Mouse (Mus musculus): Measurements from ENCODE around the gene Itih4. TPM values are rescaled to one million over a fixed set of nuclear protein-coding genes. Genes with fewer than 3 reads are reported as not detected.

Itih4 gene
- polyA plus RNA-seq, 2 experiments from 2014 or later = not detected

- ATAC-seq = no peak
These were observed 6.5 kb upstream of the Itih4 start for GRCm38 (mm10) chr14:30879794-30880193.

DNA sequence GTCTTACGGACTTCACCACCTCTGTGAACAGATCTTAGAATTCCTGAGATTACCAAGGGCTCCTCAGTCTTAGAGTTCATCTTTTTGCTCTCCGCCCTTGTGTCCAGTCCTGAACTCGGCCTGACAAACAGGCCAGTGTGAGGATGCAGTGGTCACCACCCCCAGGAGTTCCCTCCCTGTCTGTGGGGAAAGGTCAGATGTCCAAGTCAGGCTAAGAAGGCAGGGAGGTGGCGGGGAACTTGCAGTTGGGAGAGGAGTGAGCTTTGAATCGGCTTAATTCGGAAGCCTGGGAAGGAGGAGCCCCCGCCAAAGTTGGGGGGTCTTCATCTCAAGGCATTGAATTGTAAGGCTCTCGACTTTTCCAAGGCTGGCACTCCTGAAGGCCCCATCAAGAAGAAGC, 6.0 kb upstream of the Itih4 start:
- ATAC-seq = no peak

DNA sequence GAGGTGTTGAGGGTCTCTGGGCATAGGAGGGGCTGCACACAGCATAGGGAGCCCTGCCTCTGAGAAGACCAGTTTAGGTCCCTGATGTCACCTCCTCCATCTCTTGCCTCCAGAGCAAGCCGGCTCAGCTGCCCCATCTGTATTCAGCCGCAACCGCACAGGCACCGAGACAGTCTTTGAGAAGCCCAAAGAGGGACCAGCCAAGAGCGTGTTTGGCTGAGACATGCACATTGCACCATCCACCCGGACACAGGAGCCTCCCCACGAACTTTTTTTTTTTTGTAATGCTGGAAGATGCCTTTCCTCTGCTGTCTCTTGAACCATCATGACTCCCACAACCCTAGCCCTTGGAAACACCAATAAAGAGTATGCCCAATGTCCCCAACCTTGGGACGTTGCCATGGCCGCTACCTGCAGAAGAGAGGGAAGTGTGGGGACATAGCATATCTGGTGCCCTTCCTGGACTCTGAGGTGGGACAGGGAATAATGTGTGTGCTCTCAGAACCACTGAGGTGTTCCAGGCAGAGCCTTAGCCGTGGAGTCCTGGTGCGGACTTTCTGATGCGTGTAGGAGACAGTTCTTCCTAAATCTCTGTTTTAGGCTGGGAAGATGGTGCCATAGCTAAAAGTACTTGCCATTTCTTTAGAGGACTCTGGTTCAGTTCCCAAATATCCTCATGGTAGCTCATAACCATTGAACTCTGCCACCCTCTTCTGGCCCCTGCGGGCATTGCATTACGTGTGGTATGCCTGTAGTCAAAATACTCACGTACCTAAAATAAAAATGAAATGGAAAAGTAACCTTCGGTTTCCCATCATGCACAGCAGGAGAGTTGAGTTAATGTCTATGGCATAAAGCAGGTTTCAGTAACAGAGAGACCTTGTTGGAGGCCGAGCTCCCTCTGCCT, 5.2 kb upstream of the Itih4 start:
- no peak for ATAC-seq

- no peak for ATAC-seq
These were observed 4.6 kb upstream of the Itih4 start for GRCm38 (mm10) chr14:30881718-30882108.

DNA sequence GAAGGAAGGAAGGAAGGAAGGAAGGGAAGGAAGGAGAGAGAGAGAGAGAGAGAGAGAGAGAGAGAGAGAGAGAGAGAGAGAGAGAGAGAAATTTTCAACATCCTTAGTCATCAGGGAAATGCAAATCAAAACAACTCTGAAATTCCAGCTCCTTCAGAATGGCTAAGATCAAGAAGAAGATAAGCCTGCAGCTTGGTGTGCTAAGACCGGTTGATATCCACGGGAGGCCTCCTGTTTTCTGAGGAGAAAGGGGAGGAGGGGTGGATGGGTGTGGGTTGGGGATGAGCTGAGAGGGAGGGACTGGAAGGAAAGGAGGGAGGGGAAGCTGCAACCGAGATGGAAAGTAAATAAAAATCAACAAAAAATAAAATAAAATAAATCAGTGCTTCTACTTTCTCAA, 978 bp upstream of the Itih4 start:
- ATAC-seq = no peak

GRCm38 (mm10) chr14:30888271-30888732, 2.0 kb downstream of the Itih4 start:
- no peak for ATAC-seq

GRCm38 (mm10) chr14:30899972-30900371, 13.7 kb downstream of the Itih4 start:
- ATAC-seq = no peak

DNA sequence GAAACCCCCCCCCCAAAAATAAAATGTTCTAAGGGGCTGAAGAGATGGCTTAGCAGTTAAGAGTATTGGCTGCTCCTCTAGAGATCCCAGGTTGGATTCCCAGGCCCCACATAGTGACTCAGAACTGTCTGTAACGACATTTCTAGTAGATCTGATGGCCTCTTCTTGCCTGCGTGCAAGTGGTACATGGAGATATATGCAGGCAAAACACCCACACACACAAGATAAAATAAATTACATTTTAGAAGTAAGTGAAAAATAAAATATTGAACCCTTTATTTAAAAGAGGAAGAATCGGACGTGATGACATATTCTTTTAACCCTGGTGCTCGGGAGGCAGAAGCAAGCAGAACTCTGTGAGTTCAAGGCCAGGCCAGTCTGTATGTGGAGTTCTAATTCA, 16.4 kb downstream of the Itih4 start:
- ATAC-seq = no peak

GRCm38 (mm10) chr14:30903036-30903435, 16.8 kb downstream of the Itih4 start:
- ATAC-seq = no peak

DNA sequence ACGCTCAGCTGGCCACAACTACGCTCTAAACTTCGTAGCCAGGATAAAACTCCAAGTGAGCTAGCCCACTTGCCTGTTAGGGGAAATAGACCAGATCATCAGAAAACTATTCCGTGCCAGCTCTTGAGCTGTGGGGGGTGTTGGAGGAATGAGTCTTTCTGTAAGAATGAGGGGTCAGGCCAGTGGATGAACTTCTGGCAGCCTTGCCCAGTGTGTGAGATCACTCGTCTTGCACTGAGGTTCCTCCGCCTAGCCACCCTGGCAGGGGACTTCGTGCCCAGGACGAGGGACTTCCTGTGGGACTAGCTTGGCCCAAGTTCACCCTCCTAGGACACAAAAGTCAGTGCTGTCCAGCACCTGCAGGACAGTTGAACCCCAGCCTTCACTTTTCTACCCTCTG, 18.0 kb downstream of the Itih4 start:
- ATAC-seq = no peak

DNA sequence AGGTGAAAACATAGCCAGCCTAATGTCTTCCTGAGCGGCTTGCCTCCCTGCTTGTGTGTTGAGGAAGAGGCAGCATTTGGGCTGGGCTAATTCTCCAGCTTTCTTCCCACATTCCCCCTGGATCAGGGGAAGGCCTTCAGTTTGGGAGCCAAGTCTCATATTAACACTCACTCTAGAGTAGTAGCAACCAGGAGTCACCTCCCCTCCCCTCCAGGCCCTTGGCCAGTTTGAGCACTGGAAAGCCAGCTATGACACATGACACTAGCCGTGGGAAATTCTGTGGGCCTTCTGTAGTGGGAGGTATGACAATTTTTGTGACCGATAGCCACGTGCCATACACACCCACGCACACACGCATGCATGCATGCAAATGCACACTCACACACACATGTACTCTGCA, 19.7 kb downstream of the Itih4 start:
- no peak for ATAC-seq

DNA sequence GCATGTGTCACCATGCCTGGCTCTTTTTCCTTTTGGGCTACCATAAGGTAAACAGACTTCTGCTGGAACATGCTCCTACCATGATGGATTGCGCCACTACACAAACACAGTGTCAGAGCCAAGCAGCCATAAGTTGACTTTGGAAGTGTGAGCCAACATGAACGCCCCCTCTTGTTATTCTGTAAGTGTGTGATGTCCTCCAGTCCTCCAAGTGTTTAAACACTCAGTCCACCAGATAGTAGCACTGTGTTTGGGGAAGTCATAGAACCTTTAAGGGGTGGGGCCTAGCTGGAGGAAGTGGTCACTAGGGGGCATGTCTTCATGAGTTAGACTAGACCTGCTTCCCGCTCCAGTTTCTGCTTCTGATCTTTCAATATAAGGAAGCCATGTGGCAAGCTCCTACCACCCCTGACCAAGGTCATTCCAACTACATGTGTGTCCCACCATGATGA, 21.6 kb downstream of the Itih4 start:
- ATAC-seq = no peak

GRCm38 (mm10) chr14:30911141-30911540, 24.9 kb downstream of the Itih4 start:
- ATAC-seq = no peak

DNA sequence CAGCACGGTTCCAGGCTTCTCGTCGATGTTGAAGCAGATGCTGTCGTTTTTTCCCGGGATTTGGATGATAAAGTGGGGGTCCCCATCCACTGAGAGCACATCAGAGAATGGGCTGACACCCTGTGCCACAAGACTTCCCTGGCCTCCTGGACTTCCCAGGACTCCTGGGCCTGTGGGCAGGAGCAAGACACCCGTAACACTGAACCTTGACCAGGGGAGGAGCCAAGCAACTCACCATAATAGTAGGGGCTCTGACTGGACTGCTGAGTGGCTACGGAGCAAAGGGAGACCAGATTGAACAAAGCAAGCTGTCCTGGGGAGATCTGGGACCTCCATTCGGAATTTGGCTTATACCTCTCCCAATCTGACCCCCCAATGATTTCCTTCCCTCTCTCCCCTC, 26.4 kb downstream of the Itih4 start:
- ATAC-seq = no peak

- ATAC-seq = no peak
These were observed 27.1 kb downstream of the Itih4 start for GRCm38 (mm10) chr14:30913404-30913803.

GRCm38 (mm10) chr14:30916516-30916915, 30.2 kb downstream of the Itih4 start:
- ATAC-seq = no peak

- no peak for ATAC-seq
These were observed 35.9 kb downstream of the Itih4 start for GRCm38 (mm10) chr14:30922053-30922670.

GRCm38 (mm10) chr14:30923375-30924105, 37.3 kb downstream of the Itih4 start, which contains the start of gene Itih3:
Itih3 (minus strand) TSS chr14:30923760.
- no peak for ATAC-seq

GRCm38 (mm10) chr14:30925492-30925891, 39.2 kb downstream of the Itih4 start:
- ATAC-seq = no peak

- ATAC-seq = no peak
These were observed 44.1 kb downstream of the Itih4 start for GRCm38 (mm10) chr14:30930386-30930785.

GRCm38 (mm10) chr14:30933351-30933750, 47.1 kb downstream of the Itih4 start:
- no peak for ATAC-seq

GRCm38 (mm10) chr14:30942254-30942653, 56.0 kb downstream of the Itih4 start:
- ATAC-seq = no peak

DNA sequence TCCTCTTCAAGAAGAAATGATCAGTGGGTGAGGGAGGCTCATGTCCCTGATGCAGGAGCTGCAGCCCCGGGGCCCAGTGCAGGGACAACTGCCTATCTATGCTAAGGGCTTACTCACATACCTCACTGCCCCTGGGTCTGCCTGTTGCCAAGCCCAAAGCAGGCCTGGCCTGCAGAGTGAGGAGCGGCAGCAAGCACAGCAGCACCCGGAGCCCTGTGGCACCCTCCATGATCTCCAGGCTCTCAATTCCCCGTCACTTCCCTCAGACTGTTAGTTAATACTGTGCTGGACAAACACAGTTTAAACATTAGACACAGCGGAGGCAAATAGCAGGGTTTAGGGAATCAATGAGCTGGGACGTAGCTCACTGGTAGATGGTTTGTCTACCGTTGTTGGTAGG, 56.8 kb downstream of the Itih4 start, which contains the start of gene Itih1:
Itih1 (minus strand) TSS at position 252 of the 400 bp plus-strand sequence.
- no peak for ATAC-seq

Measured in activated CD4-positive, CD25-positive, alpha-beta regulatory T cell, adult 4 months (primary cell).